Mouse (Mus musculus) lung, adult 2 months (tissue): ENCODE measurements around the gene Uri1. TPM values are rescaled to one million over a fixed set of nuclear protein-coding genes. Genes with fewer than 3 reads are reported as not detected.

Source experiments
- DNase-seq: peaks from one replicate; pipeline ENCODE4 v3.0.0; 2022
- H3K4me1 ChIP-seq: fragments of 200-500 bp; 2 replicates; pipeline ENCODE4 v1.6.1; 2011; ENCODE audit warnings: low read length; ENCODE audit not compliant: control insufficient read depth, insufficient read depth
- H3K4me3 ChIP-seq: fragments of 200-500 bp; replicated peaks from 2 replicates; pipeline ENCODE3; 2011; ENCODE audit warnings: low read depth, mild to moderate bottlenecking, control low read depth, low read length; ENCODE audit errors: extremely low read depth
- CTCF ChIP-seq: fragments of 200-500 bp; IDR thresholded peaks from 2 replicates; pipeline ENCODE4 v1.5.1; 2011; ENCODE audit warnings: mild to moderate bottlenecking, low read length, control low read depth; ENCODE audit not compliant: insufficient read depth
- POLR2A ChIP-seq: fragments of 200-500 bp; IDR thresholded peaks from 2 replicates; pipeline ENCODE4 v1.6.1; 2011; ENCODE audit warnings: low read depth, mild to moderate bottlenecking, control low read depth, low read length, borderline replicate concordance; ENCODE audit errors: extremely low read depth
- WGBS: fragments of 180-500 bp; shearing (Covaris S2); methylation state at CpG from one replicate; pipeline ENCODE4 v1.1.7; 2018; 5-methylcytosine and 5-hydroxymethylcytosine counted together
- polyA plus RNA-seq: library from polyadenylated mRNA; depleted of rRNA; stranded (reverse); fragments of >200 nt; gene quantifications from 2 replicates; pipeline ENCODE4 v1.2.3, GENCODE M21; 2012; rRNA removed

Uri1 gene
- polyA plus RNA-seq, 1 experiment: 12.1 TPM

GRCm38 (mm10) chr7:37911114-37911801, 112.1 kb downstream of the Uri1 start:
- H3K4me1 ChIP-seq: no peaks in the 10 kb centered on the region
- no peak for DNase-seq
- 25% methylated on average over 5 of the region's 5 CpGs for WGBS
- TF ChIP-seq POLR2A (no peak), CTCF (no peak)
- H3K4me3 ChIP-seq: no peak overlapping the region

- no peaks in the 10 kb centered on the region for H3K4me1 ChIP-seq
- no peak for TF ChIP-seq CTCF
- no peak for TF ChIP-seq POLR2A
- DNase-seq: no peak
- H3K4me3 ChIP-seq: no peak overlapping the region
- 83% methylated on average over 9 of the region's 9 CpGs for WGBS
Observed at GRCm38 (mm10) chr7:37910161-37910560, 113.2 kb downstream of the Uri1 start.

Other genes with a start within 250 kb of the Uri1 start
- gene Zfp536, start 249.9 kb downstream of the Uri1 start, polyA plus RNA-seq: 0.15 and 0.43 TPM in 2 replicates
- gene Ccne1, start 84.0 kb upstream of the Uri1 start, polyA plus RNA-seq: 1.2 and 1.7 TPM in 2 replicates
- 12.2 and 16.4 TPM in 2 replicates for gene 1600014C10Rik, start 159.7 kb upstream of the Uri1 start, polyA plus RNA-seq
- gene Plekhf1, start 204.5 kb upstream of the Uri1 start, polyA plus RNA-seq: 3.2 and 4.4 TPM in 2 replicates
- gene Pop4, start 247.9 kb upstream of the Uri1 start, polyA plus RNA-seq: 5.1 and 9.2 TPM in 2 replicates